Mouse (Mus musculus) c-Kit-positive CD71-positive TER-119-positive erythroid progenitor cells, embryonic 14.5 days (primary cell): Measurements from ENCODE around the gene Dlg2.
"Not testable (repeated sequence)": the region's sequence is repeated elsewhere in the genome, so short reads cannot be mapped to it uniquely, and the experiment has no call there.

ENCODE experiments used
- DNase-seq: peaks from one replicate; pipeline ENCODE4 v3.0.0-alpha.2; 2013; ENCODE audit warnings: low spot score

Dlg2 gene

DNA sequence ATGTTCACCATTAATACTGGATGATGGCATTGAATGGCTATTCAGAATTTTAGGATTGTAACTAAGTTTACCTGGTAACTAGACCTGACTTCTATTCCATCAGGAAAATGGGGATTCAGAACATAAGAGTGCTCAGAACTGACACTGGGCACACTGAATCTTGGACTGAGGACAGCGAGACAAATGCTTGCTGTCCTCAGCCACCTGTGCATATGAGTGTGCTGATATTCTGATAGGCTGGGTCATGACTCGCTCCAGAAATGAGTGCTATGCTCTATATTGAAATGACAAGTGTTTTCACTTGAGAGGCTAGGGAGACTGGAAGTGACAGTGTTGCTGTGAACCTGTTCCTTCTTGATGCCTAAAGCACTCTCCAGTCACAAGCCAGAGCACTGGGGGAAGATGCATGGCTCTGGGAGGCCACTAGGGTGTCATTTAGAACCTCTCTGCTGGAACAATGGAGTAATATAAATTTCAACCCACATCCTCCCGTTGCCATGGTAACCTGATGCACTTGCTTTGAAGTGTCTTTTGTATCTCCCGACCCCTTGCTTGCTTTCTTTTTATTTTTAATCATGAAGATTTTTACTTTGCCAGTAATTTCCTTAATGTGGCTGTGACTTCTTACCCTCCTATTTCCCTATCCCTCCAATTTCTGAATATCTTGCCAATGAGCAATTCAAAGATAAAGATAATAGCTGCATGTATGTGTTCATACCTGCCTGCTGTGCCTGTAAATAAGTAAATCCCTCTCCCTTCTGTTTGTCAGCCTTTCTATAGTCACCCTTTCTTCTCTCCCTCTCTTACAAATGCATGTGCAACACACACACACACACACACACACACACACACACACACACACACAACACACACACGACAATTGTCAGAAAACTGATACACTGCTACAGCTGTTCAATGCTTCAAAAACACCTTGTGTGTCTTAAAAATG, 367.1 kb downstream of the Dlg2 start:
- no peak for DNase-seq

DNA sequence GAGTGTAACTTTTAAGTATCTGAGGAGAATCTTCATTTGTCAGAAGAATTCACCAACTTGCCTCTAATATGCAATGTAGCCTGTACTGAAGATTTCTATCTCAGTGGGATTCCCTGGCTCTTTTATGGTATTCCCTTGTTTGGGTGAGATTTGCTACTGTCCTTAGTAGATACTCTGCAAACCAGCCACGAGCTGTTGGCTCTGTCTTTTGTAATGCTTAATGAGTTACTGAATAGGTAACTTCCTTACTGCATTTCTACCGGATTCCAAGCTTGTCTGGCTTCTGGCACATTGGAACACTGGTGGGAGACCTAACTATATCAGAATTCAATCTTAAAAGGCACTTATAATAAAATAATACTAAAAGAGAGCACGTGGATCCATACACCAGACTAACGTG, 400.3 kb downstream of the Dlg2 start:
- DNase-seq, result not testable (repeated sequence)

DNA sequence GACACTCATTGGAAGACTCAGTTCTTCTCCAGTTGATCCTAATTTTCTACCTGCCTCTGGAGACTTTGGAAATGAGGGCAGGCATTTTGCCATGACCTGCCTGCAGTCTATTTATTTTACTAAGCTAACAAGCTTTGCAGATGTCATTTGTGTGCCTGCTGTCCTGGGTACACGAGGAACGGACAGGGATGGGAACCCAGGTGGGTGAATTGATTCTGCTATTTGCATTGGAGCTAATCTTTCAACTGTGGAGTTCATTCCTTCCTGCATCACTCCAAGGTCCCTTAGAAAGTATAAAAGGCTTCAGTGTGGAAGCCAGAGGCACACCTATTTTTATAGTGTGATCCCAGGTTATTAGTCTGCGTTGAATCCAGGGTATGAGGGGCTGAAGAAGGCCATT, 406.3 kb downstream of the Dlg2 start:
- DNase-seq, result no peak

GRCm38 (mm10) chr7:90886396-90887006, 410.0 kb downstream of the Dlg2 start:
- DNase-seq, result no peak

DNA sequence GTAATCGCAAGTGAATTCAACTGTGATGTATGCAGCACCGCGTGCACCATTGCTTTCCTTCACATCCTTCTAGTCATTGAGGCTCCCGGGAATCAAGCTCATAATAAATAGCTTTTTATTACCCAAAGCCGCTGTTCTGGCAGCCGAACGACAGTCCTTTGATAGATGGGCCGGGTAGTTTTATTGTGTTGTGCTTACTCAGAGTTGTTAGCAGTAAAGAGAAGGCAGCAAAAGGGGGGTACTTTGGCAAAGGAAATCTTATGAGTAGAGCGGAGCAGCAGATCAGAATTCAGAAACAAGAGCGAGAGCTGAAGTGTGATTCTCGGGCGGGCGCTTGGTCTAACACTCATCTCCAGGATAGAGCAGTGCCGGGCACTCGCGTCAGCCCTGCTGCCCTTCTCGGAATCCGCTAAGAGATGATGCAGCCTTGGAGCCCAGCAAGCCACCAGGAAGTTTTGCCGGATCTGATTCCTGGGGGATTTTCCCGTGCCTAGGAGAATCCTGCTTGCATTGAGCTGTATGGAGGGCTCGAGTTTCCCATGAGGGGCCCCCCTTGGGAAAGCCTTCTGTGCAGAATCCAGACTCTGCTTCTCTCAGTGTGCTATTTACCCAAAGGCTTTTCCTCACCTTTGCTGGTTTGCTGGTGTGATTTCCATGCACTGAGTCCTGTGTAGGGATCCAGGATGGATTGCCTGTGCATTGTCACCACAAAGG, 410.7 kb downstream of the Dlg2 start:
- DNase-seq, result no peak

- no peak for DNase-seq
Measured at GRCm38 (mm10) chr7:90927441-90927840, 451.0 kb downstream of the Dlg2 start.

DNA sequence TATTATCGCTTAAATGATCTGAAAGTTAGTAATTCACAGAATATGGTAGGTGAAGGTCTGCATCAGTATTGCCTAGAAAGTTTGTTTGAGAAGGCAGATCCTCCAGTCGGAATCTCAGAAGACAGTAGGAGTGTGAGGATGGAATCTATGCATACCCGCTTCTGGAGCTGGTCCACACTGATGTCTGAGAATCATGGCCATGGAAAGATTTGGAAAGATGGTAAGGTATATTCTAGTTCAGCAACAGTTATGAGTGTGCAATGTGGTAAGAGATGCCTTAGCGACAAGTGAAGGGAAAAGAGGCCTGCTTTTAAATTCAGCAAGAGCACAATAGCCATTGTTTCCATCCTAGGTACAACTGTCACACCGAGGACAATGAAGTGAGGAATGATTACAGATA, 464.3 kb downstream of the Dlg2 start:
- DNase-seq, result no peak

GRCm38 (mm10) chr7:90947073-90947472, 470.6 kb downstream of the Dlg2 start:
- no peak for DNase-seq

DNA sequence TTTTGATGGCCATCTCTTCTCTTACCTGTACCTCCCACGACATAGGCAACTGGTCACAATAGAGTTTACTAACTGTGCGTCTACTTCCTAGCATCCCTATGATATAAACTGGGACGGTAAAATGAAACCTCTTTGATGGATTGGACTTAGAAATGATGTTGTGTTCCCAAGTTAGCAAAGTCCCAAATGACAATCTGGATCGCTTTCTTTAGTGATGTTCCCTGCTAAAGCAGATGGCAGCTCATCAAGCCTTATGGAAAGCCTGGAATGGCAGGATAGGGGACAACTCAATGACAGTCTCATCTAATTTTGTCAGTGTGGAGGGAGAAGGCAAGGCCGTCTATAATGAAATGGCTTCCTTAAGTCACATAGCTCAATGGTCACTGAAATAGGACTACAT, 472.7 kb downstream of the Dlg2 start:
- no peak for DNase-seq

DNA sequence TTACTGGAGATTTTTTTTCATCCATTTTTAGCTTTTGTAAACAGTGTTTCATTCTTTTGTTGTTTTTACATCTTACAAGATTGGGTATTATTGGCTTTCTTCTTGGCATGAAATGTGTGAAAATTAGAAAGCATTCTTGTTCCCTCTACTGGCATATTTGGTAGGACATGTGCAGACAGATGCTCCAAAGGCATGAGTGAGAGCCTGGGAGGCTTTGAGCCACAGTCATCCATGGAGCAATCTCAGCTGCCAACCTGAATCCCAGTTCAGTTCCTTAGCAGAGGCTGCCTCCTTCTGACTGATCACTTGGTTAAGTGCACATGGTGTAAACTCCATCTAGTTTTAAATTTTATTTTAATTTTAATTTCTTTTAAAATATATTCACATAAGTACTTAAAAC, 500.8 kb downstream of the Dlg2 start:
- no peak for DNase-seq

DNA sequence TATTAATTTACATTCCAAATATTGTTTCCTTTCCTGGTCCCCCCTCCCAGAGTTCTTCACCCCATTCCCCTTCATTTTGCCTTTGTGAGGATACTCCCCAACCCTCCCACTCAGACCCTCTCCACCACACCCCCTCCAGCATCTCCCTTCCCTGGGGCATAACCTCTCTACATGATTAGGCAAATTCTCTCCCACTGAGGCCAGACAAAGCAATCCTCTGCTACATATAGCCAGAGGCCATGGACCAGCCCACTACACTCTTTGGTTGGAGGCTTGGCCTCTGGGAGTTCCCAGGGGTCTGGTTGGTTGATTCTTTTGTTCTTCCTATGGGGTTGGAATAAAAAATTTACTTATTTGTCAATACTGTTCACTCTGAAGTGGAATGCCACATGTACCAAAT, 505.6 kb downstream of the Dlg2 start:
- no peak for DNase-seq

GRCm38 (mm10) chr7:91010655-91011054, 534.2 kb downstream of the Dlg2 start:
- DNase-seq, result no peak

DNA sequence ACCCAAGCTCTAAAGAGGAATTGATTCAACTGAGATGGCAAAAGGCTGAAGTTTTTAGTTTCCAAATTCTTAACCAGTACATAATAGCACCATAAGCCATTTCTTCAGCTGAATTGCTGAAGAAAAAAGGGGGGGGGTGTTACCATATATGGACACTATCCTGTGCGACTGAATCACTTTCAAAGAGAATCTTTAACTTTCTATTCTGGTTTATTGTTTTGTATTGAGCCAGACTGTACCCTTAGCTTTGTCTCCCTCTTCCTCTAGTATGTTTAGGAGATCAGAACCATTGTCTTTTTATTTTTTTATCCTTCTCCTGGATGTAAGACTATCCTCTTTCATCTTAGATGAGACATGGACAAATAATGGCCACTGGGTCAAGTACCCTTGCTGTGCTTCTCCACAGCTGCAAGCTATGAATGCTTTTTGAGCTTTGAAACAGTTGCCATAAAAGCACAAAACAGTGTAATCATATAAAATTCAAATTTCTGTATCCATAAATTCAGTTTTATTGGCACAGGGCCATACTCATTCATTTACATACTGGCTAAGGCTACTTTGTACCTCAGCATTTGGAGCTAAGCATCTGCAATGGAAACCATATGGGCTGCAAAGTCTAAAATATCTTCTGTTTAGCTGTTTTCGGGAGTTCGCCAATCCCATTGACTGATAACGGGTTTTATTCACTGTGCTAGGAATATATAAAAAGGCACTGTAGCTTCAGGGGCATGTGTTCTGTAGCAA, 568.7 kb downstream of the Dlg2 start:
- no peak for DNase-seq

DNA sequence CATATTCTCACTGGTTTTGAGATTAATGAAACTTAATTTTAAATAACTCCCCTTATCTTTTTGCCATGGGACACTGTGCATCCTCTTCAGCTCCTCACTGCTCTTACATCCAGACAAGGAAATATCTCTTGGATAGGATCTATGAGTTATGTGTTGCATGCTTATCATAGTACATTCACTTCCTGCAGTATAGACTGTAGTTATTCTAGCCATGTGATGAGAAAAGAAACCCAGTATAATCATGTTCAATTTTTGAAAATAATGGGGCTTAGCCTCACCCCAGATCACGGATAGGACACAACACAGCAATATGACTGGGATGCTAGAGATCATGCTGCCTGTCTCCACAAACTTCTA, 569.2 kb downstream of the Dlg2 start:
- no peak for DNase-seq

DNA sequence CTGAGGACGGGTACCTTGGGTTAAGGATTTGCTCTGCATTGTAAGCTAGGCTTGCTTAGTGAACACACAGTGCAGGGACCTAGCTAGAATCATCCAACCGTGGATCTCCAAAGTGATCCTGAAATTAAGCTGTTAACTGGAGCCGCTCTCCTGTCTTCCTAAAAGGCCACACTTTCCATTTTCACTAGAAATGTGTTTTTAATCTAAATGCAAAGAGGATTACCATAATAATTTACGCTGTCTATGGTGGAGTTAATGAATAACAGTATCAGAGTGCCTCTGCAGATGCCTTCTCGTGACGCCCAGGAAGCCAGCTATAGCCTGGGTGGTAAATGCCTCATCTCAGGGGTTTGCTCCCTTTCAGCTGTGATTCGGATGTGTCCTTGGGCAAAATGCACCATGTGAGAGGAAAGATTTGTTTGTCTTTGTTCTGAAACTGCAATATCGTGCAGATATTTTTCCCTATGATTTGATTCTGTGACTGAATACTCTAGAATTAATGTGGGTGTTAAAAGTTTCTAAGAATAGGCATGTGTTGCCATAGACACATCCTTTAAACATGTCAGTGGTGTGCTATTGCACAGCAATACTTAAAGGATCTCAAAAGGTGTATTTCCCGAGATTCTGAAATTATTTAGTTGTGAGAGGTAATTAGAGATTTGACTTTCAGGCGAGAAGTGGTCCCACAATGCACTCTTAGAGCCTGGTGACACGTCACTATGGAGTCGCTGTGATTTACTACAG, 587.0 kb downstream of the Dlg2 start:
- DNase-seq, result no peak

DNA sequence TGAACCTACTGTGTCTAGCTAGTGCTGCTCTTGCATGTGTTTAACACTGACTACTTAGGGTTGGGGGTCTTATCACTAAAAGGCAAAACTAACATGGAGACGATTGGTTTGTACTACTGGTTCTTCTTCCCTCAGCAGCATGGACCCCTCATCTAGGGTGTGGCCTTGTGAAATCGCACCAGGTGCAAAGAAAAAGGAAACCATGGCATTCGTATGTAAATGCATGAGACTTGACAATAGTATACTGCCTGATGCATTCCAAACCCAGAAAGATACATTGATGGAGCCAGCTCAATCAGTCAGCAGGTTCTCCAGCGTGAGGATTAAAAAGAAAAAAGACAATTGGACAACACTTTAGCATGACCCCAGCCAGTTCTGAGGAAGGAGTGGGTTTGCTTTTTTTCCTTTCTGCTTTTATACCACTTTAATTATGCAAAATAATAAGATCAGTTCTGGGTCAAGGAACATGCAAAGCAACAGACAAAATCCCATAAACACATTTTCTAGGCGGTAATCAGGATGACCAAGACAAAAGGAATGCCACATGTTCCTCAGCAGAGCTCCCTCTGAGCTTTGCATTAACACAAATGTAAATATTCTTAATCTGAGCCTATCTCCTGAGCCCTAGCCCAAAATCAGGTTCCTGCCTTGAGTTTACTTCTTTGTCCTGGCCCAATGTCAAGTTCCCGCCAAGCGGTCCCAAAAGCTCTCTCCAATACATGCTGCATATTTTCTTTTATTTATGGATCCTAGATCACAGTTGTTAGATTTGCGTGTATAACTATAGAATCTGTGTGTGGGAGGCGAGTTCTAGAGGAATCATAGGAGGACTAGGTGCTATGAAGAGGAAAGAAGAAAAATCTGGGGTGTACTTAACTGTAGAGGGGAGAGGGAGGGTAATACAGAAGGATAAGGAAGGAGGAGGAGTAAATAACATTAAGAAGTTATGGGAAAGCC, 595.6 kb downstream of the Dlg2 start:
- no peak for DNase-seq

DNA sequence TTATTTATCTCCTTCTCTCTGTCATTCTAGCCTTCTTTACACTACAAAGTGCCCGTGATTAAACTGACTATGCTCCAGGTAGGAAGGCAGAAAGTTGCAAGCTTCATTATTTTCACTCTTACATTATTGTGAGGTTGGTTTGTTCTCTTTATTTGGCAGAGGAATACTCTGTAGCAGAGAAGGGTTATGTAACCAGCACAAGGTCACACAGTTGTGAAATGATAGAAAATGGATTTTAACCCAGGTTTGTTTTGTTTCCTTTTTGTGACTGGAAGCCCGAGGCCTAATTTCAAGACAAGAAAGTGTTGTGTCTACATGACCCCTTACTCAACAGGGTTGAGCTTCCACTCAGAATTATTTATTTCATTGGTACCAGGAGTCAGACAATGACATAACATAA, 609.6 kb downstream of the Dlg2 start:
- no peak for DNase-seq

- no peak for DNase-seq
Measured at GRCm38 (mm10) chr7:91089211-91089930, 612.9 kb downstream of the Dlg2 start.

GRCm38 (mm10) chr7:91090317-91090829, 613.9 kb downstream of the Dlg2 start:
- no peak for DNase-seq
